Mouse (Mus musculus): ENCODE measurements around the gene Kynu.
A peak's percentile ranks its signal among the peaks of the same experiment; 100 is the strongest.

Gene Kynu

DNA sequence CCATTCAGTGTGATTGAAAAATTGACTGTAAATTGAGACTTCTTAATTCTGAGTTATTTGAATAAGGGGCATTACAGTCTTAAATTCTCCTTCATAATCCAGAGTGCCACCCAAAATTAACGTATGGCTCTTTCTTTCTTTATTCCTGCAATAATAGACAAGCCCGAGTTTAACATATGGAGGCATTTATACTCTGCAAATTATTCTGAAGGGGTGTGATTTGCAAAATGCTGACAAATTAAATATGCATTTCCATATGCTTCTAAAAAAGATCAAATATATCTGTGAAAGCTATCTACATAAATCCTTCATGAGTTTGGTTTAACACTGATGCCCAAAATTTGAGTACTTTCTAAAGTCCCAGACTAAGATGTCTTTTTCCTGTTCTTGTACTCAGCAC lies 91.8 kb downstream of the Kynu start:
- no peak for DNase-seq (ENCODE audit: low spot score in 2 of 2)

DNA sequence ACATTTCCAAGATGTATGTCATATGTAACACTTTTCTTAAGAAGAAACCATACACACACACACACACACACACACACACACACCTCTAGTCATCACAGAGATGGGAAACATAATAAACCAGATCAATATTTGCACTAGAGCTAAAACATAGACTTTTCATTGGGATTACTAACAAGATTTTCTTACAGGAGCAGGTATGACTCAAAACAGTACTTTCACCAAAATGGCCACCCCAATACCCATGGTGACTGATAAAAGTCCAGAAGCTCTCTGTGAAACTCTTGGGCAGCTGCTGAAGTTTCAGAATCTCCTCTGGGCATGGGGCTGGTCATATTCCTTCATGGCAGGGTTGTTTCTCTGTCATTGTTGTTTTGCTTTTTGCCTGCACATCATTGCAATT lies 114.5 kb downstream of the Kynu start:
- DNase-seq (ENCODE audit: low spot score in 2 of 2), result no peak

DNA sequence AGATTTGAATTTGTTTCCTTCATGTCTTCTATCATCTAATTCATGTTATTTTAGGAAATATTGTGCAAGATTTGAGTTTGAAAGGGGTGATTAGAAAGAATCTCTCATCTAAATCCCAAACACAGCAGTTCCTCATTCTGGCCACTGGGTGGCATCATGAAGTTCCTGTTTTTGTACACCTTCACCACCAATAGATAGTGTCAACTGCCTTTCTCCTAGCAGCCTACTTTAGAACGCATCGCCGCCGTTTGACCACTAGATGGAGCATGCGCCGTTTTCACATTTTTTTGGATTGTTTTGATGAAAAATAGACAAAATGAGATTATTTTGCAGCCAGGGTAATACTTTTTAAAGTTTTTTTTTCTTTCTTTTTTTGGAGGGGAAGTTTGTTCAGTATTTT lies 118.5 kb downstream of the Kynu start:
- peak; percentile 59 to 60 for DNase-seq (ENCODE audit: low spot score in 2 of 2)

DNA sequence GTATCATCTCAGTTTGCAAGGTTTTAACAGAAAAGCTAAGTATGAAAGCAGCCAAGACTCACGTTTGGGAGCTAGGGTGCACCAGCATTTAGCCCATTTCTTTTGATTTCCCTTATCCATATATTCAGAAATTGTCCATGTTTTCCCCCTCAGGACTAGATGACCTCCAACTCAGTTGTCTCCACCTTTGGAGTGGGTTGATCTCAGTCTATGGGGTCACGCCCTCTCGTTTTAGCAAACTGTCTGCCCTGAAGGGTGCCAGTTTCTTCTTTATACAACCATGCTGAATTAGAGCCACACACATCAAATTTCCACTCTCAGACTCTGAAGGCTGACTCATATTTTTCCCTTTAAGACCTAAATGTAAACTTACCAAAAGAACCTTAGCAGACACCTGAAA lies 119.0 kb downstream of the Kynu start:
- DNase-seq (ENCODE audit: low spot score in 2 of 2), result no peak

DNA sequence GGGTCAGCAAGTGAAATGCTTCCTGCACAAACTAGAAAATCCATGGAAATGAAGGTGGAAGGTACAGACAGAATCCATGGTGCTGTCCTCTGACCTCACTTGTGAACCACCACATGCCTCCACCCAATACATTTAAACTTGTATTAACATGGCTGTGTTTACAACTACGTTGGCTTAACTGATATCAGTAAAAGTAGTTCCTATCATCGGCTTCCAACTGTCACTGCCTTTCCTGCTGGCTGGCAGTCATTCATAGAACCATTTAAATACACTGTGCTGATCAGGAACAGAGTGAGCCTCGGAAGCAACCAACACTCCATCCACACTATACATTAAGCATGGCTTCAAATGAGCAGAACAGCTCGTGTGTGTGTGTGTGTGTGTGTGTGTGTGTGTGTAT lies 120.1 kb downstream of the Kynu start:
- DNase-seq (ENCODE audit: low spot score in 2 of 2), result no peak

DNA sequence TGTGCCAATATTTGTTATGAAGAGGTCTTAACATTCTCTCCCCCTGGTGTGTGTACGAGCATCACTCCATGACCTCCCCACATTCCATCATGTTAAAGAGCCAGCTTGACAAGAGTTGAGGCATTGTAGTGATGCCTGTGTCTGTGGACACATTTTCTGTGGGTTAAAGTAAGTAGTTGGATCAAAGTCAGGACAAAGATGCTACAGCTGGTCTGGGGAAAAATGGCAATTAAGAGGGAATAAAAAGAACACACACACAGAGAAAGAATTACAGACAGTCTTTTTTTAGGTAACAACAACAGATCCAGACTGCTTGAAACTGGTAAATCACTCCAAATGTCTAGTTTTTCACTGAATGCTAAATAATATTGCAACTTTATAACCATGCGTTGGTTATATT lies 135.3 kb downstream of the Kynu start:
- DNase-seq (ENCODE audit: low spot score in 2 of 2), result no peak

DNA sequence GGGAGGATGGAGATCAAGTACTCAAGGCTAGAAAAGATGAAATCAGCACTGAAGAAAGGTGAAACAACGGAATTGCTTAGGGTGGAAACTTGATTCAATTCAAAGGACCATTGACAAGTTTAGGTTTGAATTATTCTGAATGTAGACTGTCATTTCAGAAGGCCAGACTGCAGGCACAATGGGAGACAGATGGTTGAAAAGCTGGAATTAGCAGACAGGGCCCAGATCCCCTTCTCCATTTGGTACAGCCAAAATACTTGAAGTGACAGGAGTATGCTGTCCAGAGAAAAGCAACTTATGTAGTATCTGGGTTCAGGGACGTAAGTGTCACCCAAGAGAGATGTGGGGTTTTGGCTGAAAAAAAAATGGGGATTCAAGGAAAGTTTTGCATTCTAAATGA lies 136.2 kb downstream of the Kynu start:
- DNase-seq (ENCODE audit: low spot score in 2 of 2), result no peak

DNA sequence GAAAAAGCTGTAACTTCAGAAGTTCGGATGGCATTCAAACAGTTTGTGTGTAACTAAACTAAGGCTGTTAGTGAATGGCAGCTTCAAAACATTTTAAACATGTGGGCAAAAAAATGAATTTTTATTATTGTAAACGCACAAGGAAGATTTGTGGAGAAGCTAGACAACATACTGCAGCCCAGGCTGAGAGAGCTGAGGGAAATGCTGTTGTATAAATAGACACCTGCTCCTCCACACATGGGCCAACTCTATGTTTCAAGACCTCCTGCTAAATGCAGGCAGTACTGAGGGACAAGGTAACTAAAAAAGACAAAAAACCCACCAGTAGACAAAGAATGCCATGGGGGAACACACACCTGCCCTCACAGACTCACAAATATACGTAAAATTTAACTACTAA lies 140.5 kb downstream of the Kynu start:
- no peak for DNase-seq (ENCODE audit: low spot score in 2 of 2)

DNA sequence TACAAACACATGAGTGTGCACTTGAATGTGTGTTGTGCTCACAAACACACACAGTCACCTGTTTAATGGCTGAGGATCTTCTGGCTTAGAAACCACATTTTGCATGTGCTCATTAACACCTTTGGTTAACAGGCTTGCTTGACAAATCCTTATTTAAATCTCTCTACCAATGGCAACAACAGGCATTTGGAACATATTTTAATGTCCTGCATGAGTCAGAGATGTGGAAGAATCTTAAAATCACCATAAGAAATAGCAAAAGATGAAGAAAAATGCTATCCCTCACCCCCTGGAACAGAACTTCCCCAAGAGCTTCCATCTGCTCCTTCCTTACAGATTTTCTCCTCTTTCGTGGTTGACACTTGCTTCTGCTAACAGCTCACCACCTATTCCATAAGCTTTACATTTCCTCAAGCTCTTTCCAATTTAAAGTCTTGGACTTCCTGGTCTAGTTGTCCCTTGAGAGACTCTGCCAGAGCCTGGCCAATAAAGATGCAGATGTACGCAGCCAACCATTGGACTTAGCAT lies 157.5 kb downstream of the Kynu start:
- no peak for DNase-seq (ENCODE audit: low spot score in 2 of 2)

DNA sequence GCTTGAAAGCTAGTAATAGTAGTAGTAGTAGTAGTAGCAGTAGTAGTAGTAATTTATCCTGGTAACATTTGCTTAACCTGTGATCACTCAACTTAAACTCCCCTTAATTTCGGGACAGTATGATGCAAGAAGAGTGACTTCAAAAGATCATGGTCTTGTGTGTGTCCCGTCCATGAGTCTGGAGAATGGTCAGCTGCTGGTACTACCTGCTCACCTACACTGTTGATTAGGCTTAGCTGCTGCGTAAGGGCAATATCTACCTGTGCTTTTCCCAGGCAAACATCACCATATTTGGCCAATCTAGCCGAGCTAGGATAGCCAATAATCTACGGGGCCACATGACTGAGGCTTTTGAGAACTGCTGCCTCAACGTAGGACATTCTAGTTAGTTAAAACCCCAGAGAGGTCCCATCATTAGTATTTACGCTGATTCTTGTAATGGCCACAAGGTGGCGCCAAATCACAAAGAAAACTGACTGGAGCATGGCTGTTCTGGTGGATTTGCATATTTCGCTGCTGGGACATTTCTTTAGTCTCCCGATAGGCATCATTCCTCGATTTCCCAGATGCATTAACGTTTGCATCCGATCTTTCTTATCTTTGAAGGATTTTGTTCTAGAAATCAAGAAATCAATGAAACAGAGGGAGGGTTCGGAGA lies 167.4 kb downstream of the Kynu start:
- DNase-seq (ENCODE audit: low spot score in 2 of 2), result peak; percentile 25 to 64

DNA sequence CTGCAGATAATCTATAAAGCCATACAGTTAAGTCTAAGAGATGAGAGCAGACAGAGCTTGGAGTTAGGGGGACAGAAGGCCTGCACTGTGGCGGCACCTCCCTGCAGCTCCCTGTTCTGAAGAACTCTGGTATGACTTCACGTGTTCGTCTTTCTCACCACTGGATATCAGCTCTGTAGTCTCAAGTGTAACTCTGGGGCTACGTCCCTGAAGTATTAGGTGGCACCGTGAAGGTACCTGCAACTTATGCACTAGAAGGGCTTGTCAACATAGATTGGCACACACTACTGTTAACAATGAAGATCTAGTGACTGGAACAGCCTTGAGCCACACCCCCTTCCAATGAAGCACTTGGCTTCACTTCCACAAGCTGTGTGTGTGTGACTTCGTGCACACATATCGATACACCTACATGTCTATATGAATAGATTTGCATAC lies 168.0 kb downstream of the Kynu start:
- no peak for DNase-seq (ENCODE audit: low spot score in 2 of 2)

DNA sequence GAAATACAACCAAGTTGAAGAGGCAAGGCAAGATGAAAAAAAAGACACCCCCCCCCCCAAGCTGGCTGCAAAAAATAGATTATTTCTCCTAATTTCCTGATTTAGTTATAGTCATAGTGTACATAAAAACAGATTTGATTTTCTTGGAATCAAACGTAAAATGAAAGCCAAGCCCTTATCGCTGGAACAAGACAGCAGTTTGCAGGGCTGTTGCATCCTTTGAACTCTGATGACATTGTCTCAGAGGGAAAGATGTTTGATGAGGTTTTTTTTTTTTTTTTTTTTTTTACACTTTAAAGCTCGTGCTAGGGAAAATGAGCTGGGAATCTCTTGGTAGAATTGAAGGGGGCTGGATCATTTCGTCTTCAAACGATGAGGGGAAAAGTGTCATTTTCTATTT lies 172.1 kb downstream of the Kynu start:
- no peak for DNase-seq (ENCODE audit: low spot score in 2 of 2)

DNA sequence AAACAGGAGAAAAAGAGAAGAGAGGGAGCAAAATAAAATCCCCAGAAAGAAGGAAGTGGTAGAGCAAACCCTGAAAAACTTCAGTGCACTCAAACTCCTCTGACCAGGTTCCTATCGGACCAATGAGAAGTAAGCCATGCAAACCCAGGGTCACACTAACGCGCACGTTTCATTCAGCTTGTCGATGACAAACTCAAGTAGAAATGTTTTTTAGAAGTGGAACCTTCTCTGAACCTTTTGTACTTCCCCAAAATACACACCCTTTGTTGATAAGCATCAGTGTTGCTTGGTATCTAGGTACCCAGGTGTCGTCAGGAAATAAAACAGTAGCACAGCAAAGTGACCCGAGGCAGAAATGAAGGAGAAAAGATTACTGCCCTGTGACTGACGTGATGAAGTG lies 172.6 kb downstream of the Kynu start:
- no peak for DNase-seq (ENCODE audit: low spot score in 2 of 2)

DNA sequence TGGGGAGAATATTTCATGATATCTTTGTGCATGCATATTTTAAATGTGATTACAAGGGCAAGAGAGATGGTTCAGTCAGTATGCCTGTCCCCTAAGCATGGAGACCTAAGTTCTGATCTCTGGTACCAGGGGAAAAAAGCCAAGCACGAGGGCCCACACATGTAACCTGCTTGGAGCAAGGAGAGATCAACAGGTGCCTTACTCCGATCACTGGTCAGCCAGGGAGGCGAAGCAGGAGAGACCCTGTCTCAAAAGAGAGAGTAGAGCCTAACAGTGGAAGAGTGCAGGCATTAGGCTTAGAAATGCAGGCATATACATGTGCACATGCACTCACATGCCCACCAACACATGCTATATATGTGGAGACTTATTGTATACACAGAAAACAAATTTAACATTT lies 173.7 kb downstream of the Kynu start:
- DNase-seq (ENCODE audit: low spot score in 2 of 2), result no peak

Data from frontal cortex, postnatal 14 days (tissue).